Mouse (Mus musculus) adrenal gland, adult 10 weeks (tissue): Measurements from ENCODE around the gene Hal. TPM values are rescaled to one million over a fixed set of nuclear protein-coding genes. Genes with fewer than 3 reads are reported as not detected.

Source experiments
- polyA plus RNA-seq: library from polyadenylated mRNA; stranded (reverse); fragments of 350-450 nt; fragmentation: Illumina TruSeq; extraction: RNeasy Lipid Tissue Mini Kit (QIAGEN cat#74804); gene quantifications from one replicate; pipeline ENCODE4 v1.2.3, GENCODE M21; 2014; ENCODE audit warnings: low read depth, low replicate concordance

The Hal gene
- polyA plus RNA-seq, result not detected

GRCm38 (mm10) chr10:93488066-93488827 lies at the start of gene Hal:
Gene Hal, plus strand, starts transcription at chr10:93488768.

GRCm38 (mm10) chr10:93539775-93540430 lies 51.3 kb downstream of the Hal start, which contains the start of gene Amdhd1:
Gene Amdhd1, minus strand, starts transcription at chr10:93540033.

GRCm38 (mm10) chr10:93540431-93541210 lies 52.1 kb downstream of the Hal start, which contains the start of gene Ccdc38:
Gene Ccdc38, plus strand, starts transcription at chr10:93540632.

Other genes starting within 250 kb of the Hal start
- 36.2 TPM for gene Elk3, start 177.6 kb upstream of the Hal start, polyA plus RNA-seq
- gene Lta4h, start 35.4 kb upstream of the Hal start, polyA plus RNA-seq, result 42.7 TPM
- not detected for gene Amdhd1, start 51.3 kb downstream of the Hal start, polyA plus RNA-seq
- not detected for gene Ccdc38, start 51.9 kb downstream of the Hal start, polyA plus RNA-seq
- gene Snrpf, start 100.9 kb downstream of the Hal start, polyA plus RNA-seq, result 38.8 TPM
- gene Ntn4, start 151.9 kb downstream of the Hal start, polyA plus RNA-seq, result 31.3 TPM